28 mouse cellular contexts compared by ENCODE assay signal in the genomic region with DNA sequence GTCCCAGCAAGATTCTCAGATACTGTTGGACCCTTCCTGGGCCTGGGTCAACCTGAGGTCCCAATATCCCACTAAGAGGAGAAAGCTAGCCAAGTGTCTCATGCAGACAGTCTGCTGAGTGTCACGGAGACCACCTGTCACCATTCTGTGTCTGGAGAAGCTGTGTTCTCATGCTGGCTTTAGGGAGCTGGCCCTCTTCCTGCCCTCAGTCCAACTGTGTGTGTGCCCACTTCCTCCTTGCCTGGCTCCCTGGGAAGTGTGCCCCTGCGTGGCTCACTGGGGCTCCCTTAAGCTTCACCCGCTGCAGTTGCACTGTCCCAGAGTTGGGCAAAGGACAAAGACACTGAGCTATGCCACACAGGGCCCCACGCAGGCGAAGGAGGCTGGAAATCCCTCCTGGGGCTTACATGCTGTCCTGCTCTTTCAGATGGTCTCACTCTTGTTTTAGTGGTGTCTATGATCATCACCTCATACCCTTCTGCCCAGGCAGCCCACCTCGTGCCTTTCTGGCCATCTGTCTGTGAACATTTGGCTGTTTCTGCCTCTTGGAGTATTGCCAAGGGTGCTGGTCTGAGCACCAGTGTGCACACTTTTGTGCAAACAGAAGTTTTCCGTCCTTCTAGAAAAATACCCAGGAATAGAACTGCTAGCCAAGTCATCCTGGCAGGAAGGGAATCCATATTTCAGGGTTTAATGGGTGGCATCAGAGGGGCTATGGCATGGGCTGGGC. TPM values are rescaled to one million over a fixed set of nuclear protein-coding genes. Genes with fewer than 3 reads are reported as not detected.
DNase-seq lines count a peak whose midpoint lies in the region; ATAC-seq lines count a peak whose summit lies in the region.
"Had no signal": no experiment of that assay in that cellular context is flagged by ENCODE, and none has a peak within 500 bp of the region (broad histone marks: within the 10 kb centered on the region; RNA-seq: fewer than 3 reads in every experiment).

No protein-coding gene starts in this region.

- 77% methylated on average over 7 of the region's 7 CpGs for WGBS in heart, embryonic 10.5 days
- 82% methylated on average over 7 of the region's 7 CpGs for WGBS in midbrain, embryonic 10.5 days
- 70% methylated on average over 7 of the region's 7 CpGs for WGBS in midbrain, embryonic 13.5 days
- 64% methylated on average over 7 of the region's 7 CpGs for whole genome bisulfite sequencing in limb, embryonic 13.5 days
- 68% methylated on average over 7 of the region's 7 CpGs for WGBS in heart, embryonic 11.5 days (ENCODE audit: insufficient replicate concordance)

- H3K9me3 ChIP-seq in heart, embryonic 10.5 days: no peaks in the 10 kb centered on the region
- no peaks in the 10 kb centered on the region for H3K9me3 ChIP-seq in midbrain, embryonic 10.5 days (replicated peaks)
- no peaks in the 10 kb centered on the region for H3K9me3 ChIP-seq in midbrain, embryonic 13.5 days
- no peaks in the 10 kb centered on the region for H3K9me3 ChIP-seq in limb, embryonic 13.5 days
- no peaks in the 10 kb centered on the region for H3K9me3 ChIP-seq in heart, embryonic 11.5 days (replicated peaks; ENCODE audit: control insufficient read depth, low read length)
- H3K9me3 ChIP-seq: kidney, embryonic 15.5 days; lung, embryonic 15.5 days had no signal

- intact Hi-C loops in heart, postnatal 36 days (cut with DNase I): no loop called here

- H3K4me1 ChIP-seq in heart, embryonic 10.5 days: peaks cover 22% of the 10 kb centered on the region
- H3K4me1 ChIP-seq in midbrain, embryonic 10.5 days: no peaks in the 10 kb centered on the region
- H3K4me1 ChIP-seq in midbrain, embryonic 13.5 days (replicated peaks): peaks cover 7% of the 10 kb centered on the region; the same call in 1 of the 2 replicates
- H3K4me1 ChIP-seq in limb, embryonic 13.5 days: peaks cover 30% of the 10 kb centered on the region
- H3K4me1 ChIP-seq in heart, embryonic 11.5 days (ENCODE audit: control insufficient read depth, insufficient read depth, low read length): peaks cover 4% of the 10 kb centered on the region; the same call in 1 of the 2 replicates

- ATAC-seq in midbrain, embryonic 13.5 days: no peak
- 0 out of 2 replicates have a peak, but pooled peaks have one; percentile 1 for ATAC-seq in limb, embryonic 13.5 days (ENCODE audit: low FRiP score, low read depth)
- ATAC-seq in heart, embryonic 11.5 days (replicated peaks; ENCODE audit: insufficient number of reproducible peaks, low FRiP score, low TSS enrichment): no peak
- ATAC-seq: activated CD4-positive, CD25-positive, alpha-beta regulatory T cell, adult 4 months; forebrain, postnatal 0 days; Patski had no signal

- H3K27ac ChIP-seq in heart, embryonic 10.5 days: 0 out of 2 replicates have a peak overlapping the region, but pooled peaks have one; percentile 32
- H3K27ac ChIP-seq in midbrain, embryonic 10.5 days (replicated peaks): 0 out of 2 replicates have a peak overlapping the region, but pooled peaks have one; percentile 46
- no peak overlapping the region for H3K27ac ChIP-seq in midbrain, embryonic 13.5 days
- H3K27ac ChIP-seq in limb, embryonic 13.5 days: no peak overlapping the region
- no peak overlapping the region for H3K27ac ChIP-seq in heart, embryonic 11.5 days (ENCODE audit: low read depth, low read length)
- H3K27ac ChIP-seq: gastrocnemius, adult 2 months; kidney, embryonic 15.5 days; lung, embryonic 15.5 days; stomach, postnatal 0 days had no signal

- H3K4me2 ChIP-seq in midbrain, embryonic 13.5 days (replicated peaks): no peak overlapping the region
- no peak overlapping the region for H3K4me2 ChIP-seq in limb, embryonic 13.5 days (replicated peaks)
- H3K4me2 ChIP-seq in heart, embryonic 11.5 days: no peak overlapping the region
- H3K4me2 ChIP-seq: kidney, embryonic 15.5 days; liver, embryonic 11.5 days; lung, embryonic 15.5 days had no signal

- no peak for DNase-seq in heart, embryonic 10.5 days (ENCODE audit: low spot score)
- no peak for DNase-seq in heart, postnatal 36 days
- no peak for DNase-seq in midbrain, embryonic 10.5 days (ENCODE audit: low spot score)
- DNase-seq in cerebellum, postnatal 14 days: peak; percentile 66 to 75
- DNase-seq in heart, adult 8-10 months (ENCODE audit: low spot score): no peak
- DNase-seq: forebrain, postnatal 0 days; gastrocnemius, adult 2 months; heart, adult 18-20 months; right cerebral cortex, postnatal 25 days; thymus, postnatal 25 days had no signal

- no peak overlapping the region for H3K9ac ChIP-seq in midbrain, embryonic 13.5 days (replicated peaks)
- no peak overlapping the region for H3K9ac ChIP-seq in limb, embryonic 13.5 days
- H3K9ac ChIP-seq in heart, embryonic 11.5 days (ENCODE audit: low read depth, low read length): no peak overlapping the region
- H3K9ac ChIP-seq: forebrain, postnatal 0 days; kidney, embryonic 15.5 days; lung, embryonic 15.5 days had no signal

- H3K36me3 ChIP-seq in heart, embryonic 10.5 days: no peaks in the 10 kb centered on the region
- H3K36me3 ChIP-seq in midbrain, embryonic 10.5 days: no peaks in the 10 kb centered on the region
- no peaks in the 10 kb centered on the region for H3K36me3 ChIP-seq in midbrain, embryonic 13.5 days
- no peaks in the 10 kb centered on the region for H3K36me3 ChIP-seq in limb, embryonic 13.5 days
- H3K36me3 ChIP-seq in heart, embryonic 11.5 days (ENCODE audit: control insufficient read depth, insufficient read depth, low read length): no peaks in the 10 kb centered on the region
- H3K36me3 ChIP-seq: kidney, embryonic 15.5 days; lung, embryonic 15.5 days had no signal

- H3K4me3 ChIP-seq in heart, embryonic 10.5 days: no peak overlapping the region
- H3K4me3 ChIP-seq in midbrain, embryonic 10.5 days: no peak overlapping the region
- H3K4me3 ChIP-seq in midbrain, embryonic 13.5 days (replicated peaks): no peak overlapping the region
- H3K4me3 ChIP-seq in limb, embryonic 13.5 days: no peak overlapping the region
- no peak overlapping the region for H3K4me3 ChIP-seq in heart, embryonic 11.5 days (ENCODE audit: low read depth, low read length)
- H3K4me3 ChIP-seq: gastrocnemius, adult 2 months; kidney, embryonic 15.5 days; lung, embryonic 15.5 days had no signal

- no peaks in the 10 kb centered on the region for H3K27me3 ChIP-seq in heart, embryonic 10.5 days (ENCODE audit: insufficient read depth, poor library complexity, severe bottlenecking)
- no peaks in the 10 kb centered on the region for H3K27me3 ChIP-seq in midbrain, embryonic 10.5 days (ENCODE audit: low read depth, poor library complexity, severe bottlenecking)
- H3K27me3 ChIP-seq in midbrain, embryonic 13.5 days: no peaks in the 10 kb centered on the region
- H3K27me3 ChIP-seq in limb, embryonic 13.5 days: peaks cover 11% of the 10 kb centered on the region
- H3K27me3 ChIP-seq in heart, embryonic 11.5 days (ENCODE audit: control insufficient read depth, insufficient read depth, low read length): no peaks in the 10 kb centered on the region
- H3K27me3 ChIP-seq: kidney, embryonic 15.5 days; lung, embryonic 15.5 days had no signal

RNA-seq across cellular contexts. Expression of a gene that starts 13.0 kb away (rescaled TPM):
- 6.9 and 7.2 TPM in 2 replicates for polyA plus RNA-seq in heart, embryonic 10.5 days (2016; fragmentation: Nextera tagmentation; extraction: Ambion mirVana)
- total RNA-seq in heart, postnatal 36 days (2021): 10 to 100 TPM; 12.0 to 12.6 TPM
- 11.5 and 15.0 TPM in 2 replicates for polyA plus RNA-seq in midbrain, embryonic 10.5 days (2016; fragmentation: Nextera tagmentation; extraction: Ambion mirVana)
- polyA plus RNA-seq in midbrain, embryonic 13.5 days (2015; fragmentation: Nextera tagmentation; extraction: Ambion mirVana): 15.7 and 19.7 TPM in 2 replicates
- polyA plus RNA-seq in limb, embryonic 13.5 days (2015; fragmentation: Nextera tagmentation; extraction: Ambion mirVana): 10.5 and 11.2 TPM in 2 replicates
- 6.9 and 8.2 TPM in 2 replicates for polyA plus RNA-seq in heart, embryonic 11.5 days (2014; fragmentation: Nextera tagmentation; extraction: Ambion mirVana)
- total RNA-seq in heart, adult 8-10 months (2022): 10 to 100 TPM; 12.5 to 19.0 (median 15.3) TPM

RNA-seq across cellular contexts. Expression of a gene that starts 31.1 kb away (rescaled TPM):
- not detected in 2 replicates for polyA plus RNA-seq in heart, embryonic 10.5 days (2016; fragmentation: Nextera tagmentation; extraction: Ambion mirVana)
- total RNA-seq in heart, postnatal 36 days (2021): not detected
- not detected in 2 replicates for polyA plus RNA-seq in midbrain, embryonic 10.5 days (2016; fragmentation: Nextera tagmentation; extraction: Ambion mirVana)
- polyA plus RNA-seq in midbrain, embryonic 13.5 days (2015; fragmentation: Nextera tagmentation; extraction: Ambion mirVana): not detected in 2 replicates
- polyA plus RNA-seq in limb, embryonic 13.5 days (2015; fragmentation: Nextera tagmentation; extraction: Ambion mirVana): not detected in 2 replicates
- polyA plus RNA-seq in heart, embryonic 11.5 days (2014; fragmentation: Nextera tagmentation; extraction: Ambion mirVana): not detected in 2 replicates
- not detected for total RNA-seq in heart, adult 8-10 months (2022)
- total RNA-seq: adrenal gland, postnatal 36 days; heart, adult 18-20 months; left cerebral cortex, postnatal 14 days; megakaryocyte, adult 5-6 weeks; monocyte, adult 5-6 weeks had no signal
- polyA plus RNA-seq: C2C12; forebrain, postnatal 0 days; heart, postnatal 0 days; intestine, embryonic 14.5 days; kidney, embryonic 15.5 days; large intestine, adult 2 months; liver, embryonic 11.5 days; lung, embryonic 15.5 days; neural tube, embryonic 14.5 days; Patski; stomach, postnatal 0 days had no signal

Comparison
In these comparisons a context has a peak if more than half of its experiments do, and no peak if none do; other contexts are left out.
1. H3K27ac ChIP-seq: peak in heart, embryonic 10.5 days (single experiment) and midbrain, embryonic 10.5 days (single experiment); none in midbrain, embryonic 13.5 days (single experiment), limb, embryonic 13.5 days (single experiment) and heart, embryonic 11.5 days (single experiment).
2. DNase-seq: peak in cerebellum, postnatal 14 days (2 of 2); none in heart, embryonic 10.5 days (single experiment), heart, postnatal 36 days (0 of 2), midbrain, embryonic 10.5 days (single experiment) and heart, adult 8-10 months (single experiment).